Mouse (Mus musculus) E14TG2a.4 (cell line): Measurements from ENCODE around the gene Ltbp3.

Experiments
- CTCF ChIP-seq: conservative IDR thresholded peaks from 2 replicates; pipeline ENCODE4 v1.5.1; 2014; ENCODE audit warnings: low read length
- POU5F1 ChIP-seq: IDR thresholded peaks from 2 replicates; pipeline ENCODE4 v1.6.1; 2014; ENCODE audit warnings: low read length, borderline replicate concordance

DNA sequence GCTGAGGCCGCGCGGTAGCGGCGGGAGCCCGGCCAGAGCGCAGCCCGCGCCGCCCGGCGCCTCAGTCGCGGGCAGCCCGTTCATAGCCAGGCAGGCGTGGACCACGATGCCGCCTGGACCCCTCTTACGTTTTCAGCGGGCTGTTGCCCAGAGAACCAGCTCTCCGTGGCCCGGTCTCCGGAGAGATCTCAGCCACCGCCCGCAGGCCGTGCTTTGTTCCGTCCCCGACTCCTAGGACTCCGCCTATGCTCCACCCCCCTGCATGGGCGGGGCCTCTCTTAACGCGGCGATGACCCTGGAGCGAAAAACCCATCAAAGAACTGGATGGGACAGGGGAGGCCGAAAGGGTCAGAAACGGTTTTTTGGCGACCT lies 11.3 kb upstream of the Ltbp3 start, which contains the start of gene Fam89b:
- TF ChIP-seq CTCF = no peak
- TF ChIP-seq POU5F1 = no peak
